8 mouse cellular contexts compared by ENCODE assay signal in genomic region chr8:3754261-3754850, GRCm38 (mm10). TPM values are rescaled to one million over a fixed set of nuclear protein-coding genes. Genes with fewer than 3 reads are reported as not detected.
DNase-seq lines count a peak whose midpoint lies in the region; ATAC-seq and TF ChIP-seq lines count a peak whose summit lies in the region.

No protein-coding gene starts in this region.

- TF ChIP-seq CTCF in hindbrain, postnatal 0 days (IDR thresholded peaks at IDR 0.05; ENCODE audit: low read depth): no peak
- no peak for TF ChIP-seq CTCF in liver, embryonic 14.5 days (IDR thresholded peaks at IDR 0.05; ENCODE audit: low read depth)

- H3K4me3 ChIP-seq in forebrain, embryonic 14.5 days (ENCODE audit: low read depth, low read length): no peak overlapping the region
- H3K4me3 ChIP-seq in hindbrain, postnatal 0 days (ENCODE audit: low read length): no peak overlapping the region
- no peak overlapping the region for H3K4me3 ChIP-seq in liver, embryonic 14.5 days (ENCODE audit: insufficient read depth in 1 of 2, low read depth in 2 of 2, low read length in 2 of 2)
- H3K4me3 ChIP-seq in neural tube, embryonic 13.5 days: no peak overlapping the region

- DNase-seq in left cerebral cortex, postnatal 25 days (ENCODE audit: low spot score in 2 of 2): peak; percentile 14 to 42
- no peak for DNase-seq in left cerebral cortex, adult 9 months (ENCODE audit: low spot score in 2 of 2)
- DNase-seq in c-Kit-positive CD71-positive TER-119-negative erythroid progenitor cells, embryonic 14.5 days (ENCODE audit: low read depth): peak; percentile 95
- DNase-seq in forebrain, embryonic 14.5 days (ENCODE audit: low spot score): peak; percentile 87
- peak; percentile 89 for DNase-seq in hindbrain, postnatal 0 days (ENCODE audit: low spot score)
- DNase-seq in liver, embryonic 14.5 days (ENCODE audit: low read depth in 3 of 3, low spot score in 3 of 3): peak; percentile 92 to 96 (median 94)
- DNase-seq in thymus, postnatal 10 days (ENCODE audit: low spot score in 2 of 2): peak; percentile 19 to 85

- H3K27ac ChIP-seq in forebrain, embryonic 14.5 days (ENCODE audit: low read depth, low read length): no peak overlapping the region
- H3K27ac ChIP-seq in hindbrain, postnatal 0 days: no peak overlapping the region
- no peak overlapping the region for H3K27ac ChIP-seq in liver, embryonic 14.5 days
- H3K27ac ChIP-seq in neural tube, embryonic 13.5 days (replicated peaks): no peak overlapping the region

- no peaks in the 10 kb centered on the region for H3K4me1 ChIP-seq in forebrain, embryonic 14.5 days (ENCODE audit: control insufficient read depth, insufficient read depth, low read length)
- H3K4me1 ChIP-seq in hindbrain, postnatal 0 days (ENCODE audit: insufficient read depth, low read length): no peaks in the 10 kb centered on the region
- H3K4me1 ChIP-seq in liver, embryonic 14.5 days (replicated peaks; ENCODE audit: control insufficient read depth in 2 of 2, insufficient read depth in 2 of 2, low read length in 1 of 2): no peaks in the 10 kb centered on the region
- H3K4me1 ChIP-seq in neural tube, embryonic 13.5 days (replicated peaks): no peaks in the 10 kb centered on the region

- peak; percentile 96 for ATAC-seq in forebrain, embryonic 14.5 days
- ATAC-seq in hindbrain, postnatal 0 days: peak; percentile 99
- ATAC-seq in liver, embryonic 14.5 days (ENCODE audit: insufficient read depth): peak; percentile 100
- peak; percentile 99 for ATAC-seq in neural tube, embryonic 13.5 days (ENCODE audit: low read depth)

- H3K9me3 ChIP-seq in forebrain, embryonic 14.5 days (replicated peaks; ENCODE audit: control insufficient read depth, low read length): no peaks in the 10 kb centered on the region; the same call in 1 of the 2 replicates
- H3K9me3 ChIP-seq in hindbrain, postnatal 0 days (ENCODE audit: low read length): peaks cover 3% of the 10 kb centered on the region; the same call in 1 of the 2 replicates
- H3K9me3 ChIP-seq in liver, embryonic 14.5 days (ENCODE audit: control insufficient read depth, low read length): no peaks in the 10 kb centered on the region
- H3K9me3 ChIP-seq in neural tube, embryonic 13.5 days: peaks cover 23% of the 10 kb centered on the region; the same call in 1 of the 2 replicates

- intact Hi-C loops in left cerebral cortex, postnatal 25 days (cut with DNase I): no loop called here

- no peaks in the 10 kb centered on the region for H3K36me3 ChIP-seq in forebrain, embryonic 14.5 days (ENCODE audit: control insufficient read depth, insufficient read depth, low read length)
- no peaks in the 10 kb centered on the region for H3K36me3 ChIP-seq in hindbrain, postnatal 0 days (ENCODE audit: insufficient read depth, low read length)
- no peaks in the 10 kb centered on the region for H3K36me3 ChIP-seq in liver, embryonic 14.5 days (replicated peaks; ENCODE audit: control insufficient read depth, insufficient read depth, low read depth)
- no peaks in the 10 kb centered on the region for H3K36me3 ChIP-seq in neural tube, embryonic 13.5 days

- no peak for TF ChIP-seq EP300 in liver, embryonic 14.5 days (IDR thresholded peaks at IDR 0.05; ENCODE audit: low read depth)

- no peak overlapping the region for H3K9ac ChIP-seq in forebrain, embryonic 14.5 days (ENCODE audit: low read length)
- H3K9ac ChIP-seq in hindbrain, postnatal 0 days (replicated peaks; ENCODE audit: low read length): no peak overlapping the region
- no peak overlapping the region for H3K9ac ChIP-seq in liver, embryonic 14.5 days (replicated peaks)
- no peak overlapping the region for H3K9ac ChIP-seq in neural tube, embryonic 13.5 days

- H3K27me3 ChIP-seq in forebrain, embryonic 14.5 days (replicated peaks; ENCODE audit: control insufficient read depth, insufficient read depth, low read length): no peaks in the 10 kb centered on the region
- no peaks in the 10 kb centered on the region for H3K27me3 ChIP-seq in hindbrain, postnatal 0 days (ENCODE audit: insufficient read depth, low read length)
- H3K27me3 ChIP-seq in liver, embryonic 14.5 days (ENCODE audit: control insufficient read depth, insufficient read depth, low read length): no peaks in the 10 kb centered on the region
- no peaks in the 10 kb centered on the region for H3K27me3 ChIP-seq in neural tube, embryonic 13.5 days

- 65% methylated on average over 18 of the region's 18 CpGs for WGBS in forebrain, embryonic 14.5 days
- whole genome bisulfite sequencing in hindbrain, postnatal 0 days: 73% methylated on average over 18 of the region's 18 CpGs
- WGBS in liver, embryonic 14.5 days (ENCODE audit: insufficient replicate concordance): 54% methylated on average over 18 of the region's 18 CpGs
- WGBS in neural tube, embryonic 13.5 days: 76% methylated on average over 18 of the region's 18 CpGs

- H3K4me2 ChIP-seq in forebrain, embryonic 14.5 days (ENCODE audit: low read length): no peak overlapping the region
- H3K4me2 ChIP-seq in hindbrain, postnatal 0 days (ENCODE audit: low read depth, low read length): no peak overlapping the region
- no peak overlapping the region for H3K4me2 ChIP-seq in liver, embryonic 14.5 days (ENCODE audit: low read depth)
- no peak overlapping the region for H3K4me2 ChIP-seq in neural tube, embryonic 13.5 days

RNA-seq across cellular contexts. Expression of gene Cd209a, which starts 5.6 kb away (rescaled TPM):
- total RNA-seq in left cerebral cortex, postnatal 25 days (2021): under 1 TPM in 1 of 2 experiments, not detected in 1; 0.48 TPM
- polyA plus RNA-seq in forebrain, embryonic 14.5 days (2014; fragmentation: Nextera tagmentation; extraction: Ambion mirVana): not detected in 2 replicates
- not detected in 2 replicates for total RNA-seq in hindbrain, postnatal 0 days (2014; rRNA removed)
- 0.29 TPM in 1 of 2 replicates, not detected in the other for polyA plus RNA-seq in hindbrain, postnatal 0 days (2015; fragmentation: Nextera tagmentation; extraction: Ambion mirVana)
- polyA plus RNA-seq in liver, embryonic 14.5 days (2012; rRNA removed): 0.04 and 0.11 TPM in 2 replicates
- polyA plus RNA-seq in liver, embryonic 14.5 days (2014; fragmentation: Nextera tagmentation; extraction: Ambion mirVana): 0.21 TPM in 1 of 2 replicates, not detected in the other
- polyA plus RNA-seq in neural tube, embryonic 13.5 days (2015; fragmentation: Nextera tagmentation; extraction: Ambion mirVana): not detected in 2 replicates

RNA-seq across cellular contexts. Expression of gene Clec4g, which starts 33.9 kb away (rescaled TPM):
- not detected for total RNA-seq in left cerebral cortex, postnatal 25 days (2021)
- not detected in 2 replicates for polyA plus RNA-seq in forebrain, embryonic 14.5 days (2014; fragmentation: Nextera tagmentation; extraction: Ambion mirVana)
- total RNA-seq in hindbrain, postnatal 0 days (2014; rRNA removed): not detected in 2 replicates
- polyA plus RNA-seq in hindbrain, postnatal 0 days (2015; fragmentation: Nextera tagmentation; extraction: Ambion mirVana): not detected in 2 replicates
- polyA plus RNA-seq in liver, embryonic 14.5 days (2012; rRNA removed): 2.8 and 3.5 TPM in 2 replicates
- 3.6 and 4.2 TPM in 2 replicates for polyA plus RNA-seq in liver, embryonic 14.5 days (2014; fragmentation: Nextera tagmentation; extraction: Ambion mirVana)
- polyA plus RNA-seq in neural tube, embryonic 13.5 days (2015; fragmentation: Nextera tagmentation; extraction: Ambion mirVana): not detected in 2 replicates

Comparison
In these comparisons a context has a peak if more than half of its experiments do, and no peak if none do; other contexts are left out.
1. DNase-seq: peak in left cerebral cortex, postnatal 25 days (2 of 2), c-Kit-positive CD71-positive TER-119-negative erythroid progenitor cells, embryonic 14.5 days (single experiment), forebrain, embryonic 14.5 days (single experiment), hindbrain, postnatal 0 days (single experiment), liver, embryonic 14.5 days (3 of 3) and thymus, postnatal 10 days (2 of 2); none in left cerebral cortex, adult 9 months (0 of 2).
2. Peak in every context shown above with its lines, with median percentiles within 50 percentile points of each other: ATAC-seq.